ENCODE assay signal across 9 mouse cellular contexts in the genomic region with DNA sequence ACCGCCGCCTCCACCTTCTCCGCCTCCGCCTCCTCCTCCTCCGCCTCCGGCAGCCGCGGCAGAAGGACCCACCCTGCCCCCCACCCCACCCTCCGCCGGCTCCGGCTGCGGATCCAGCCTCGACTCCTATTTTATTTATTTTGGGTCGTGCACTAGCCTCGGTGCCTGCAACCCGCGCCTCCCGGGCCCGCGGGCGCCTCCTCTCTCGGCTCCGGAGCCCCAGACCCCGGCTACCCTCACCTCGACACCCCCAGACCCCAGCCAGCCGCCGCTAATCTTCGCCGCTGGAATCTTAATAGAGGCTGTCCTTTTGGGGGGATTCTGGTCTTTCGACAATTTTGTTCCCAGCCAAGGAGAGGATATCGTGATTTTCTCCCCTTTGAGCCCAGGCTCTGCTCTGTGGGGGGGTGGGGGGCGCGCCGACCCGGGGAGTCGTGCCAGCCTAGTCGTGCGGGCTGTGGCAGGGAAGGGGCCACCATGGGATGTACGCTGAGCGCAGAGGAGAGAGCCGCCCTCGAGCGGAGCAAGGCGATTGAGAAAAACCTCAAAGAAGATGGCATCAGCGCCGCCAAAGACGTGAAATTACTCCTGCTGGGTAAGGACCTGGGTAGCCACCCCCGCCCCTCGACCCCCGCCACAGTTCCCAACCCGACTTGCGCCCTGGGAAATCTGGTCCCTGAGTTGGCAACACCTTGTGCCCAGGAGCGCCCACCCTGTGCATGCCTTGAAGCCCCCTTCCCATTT. TPM values are rescaled to one million over a fixed set of nuclear protein-coding genes. Genes with fewer than 3 reads are reported as not detected.
DNase-seq lines count a peak whose midpoint lies in the region; ATAC-seq lines count a peak whose summit lies in the region.
"Had no signal": no experiment of that assay in that cellular context is flagged by ENCODE, and none has a peak within 500 bp of the region (broad histone marks: within the 10 kb centered on the region; RNA-seq: fewer than 3 reads in every experiment).

No protein-coding gene starts in this region.

- WGBS in heart, embryonic 16.5 days: under 1% methylated on average over 45 of the region's 53 CpGs
- WGBS in midbrain, embryonic 10.5 days: under 1% methylated on average over 53 of the region's 53 CpGs

- no peaks in the 10 kb centered on the region for H3K36me3 ChIP-seq in heart, embryonic 16.5 days (ENCODE audit: control insufficient read depth, insufficient read depth)
- H3K36me3 ChIP-seq in midbrain, embryonic 10.5 days: no peaks in the 10 kb centered on the region

- no peaks in the 10 kb centered on the region for H3K9me3 ChIP-seq in heart, embryonic 16.5 days (replicated peaks; ENCODE audit: control insufficient read depth, low read length)
- H3K9me3 ChIP-seq in midbrain, embryonic 10.5 days (replicated peaks): no peaks in the 10 kb centered on the region

- H3K27ac ChIP-seq in heart, embryonic 16.5 days (ENCODE audit: low read length): no peak overlapping the region
- H3K27ac ChIP-seq in midbrain, embryonic 10.5 days (replicated peaks): peak overlapping the region; percentile 92

- H3K4me2 ChIP-seq in heart, embryonic 16.5 days (ENCODE audit: low read depth, low read length): peak overlapping the region; percentile 82

- 0 out of 2 replicates have a peak, but pooled peaks cover 9% of the 10 kb centered on the region for H3K27me3 ChIP-seq in heart, embryonic 16.5 days (ENCODE audit: control insufficient read depth, insufficient read depth, low read length)
- peaks cover 58% of the 10 kb centered on the region for H3K27me3 ChIP-seq in midbrain, embryonic 10.5 days (ENCODE audit: low read depth, poor library complexity, severe bottlenecking)

- ATAC-seq in heart, embryonic 16.5 days (replicated peaks; ENCODE audit: extremely low read depth, insufficient read depth, low FRiP score): no peak

- peak overlapping the region; percentile 83 for H3K9ac ChIP-seq in heart, embryonic 16.5 days (ENCODE audit: low read length)

- peak overlapping the region; percentile 77 for H3K4me3 ChIP-seq in heart, embryonic 16.5 days (ENCODE audit: low read length)
- peak overlapping the region; percentile 80 for H3K4me3 ChIP-seq in midbrain, embryonic 10.5 days

- H3K4me1 ChIP-seq in heart, embryonic 16.5 days (ENCODE audit: control insufficient read depth, insufficient read depth, low read length): peaks cover 5% of the 10 kb centered on the region; the same call in 1 of the 2 replicates
- peaks cover 44% of the 10 kb centered on the region for H3K4me1 ChIP-seq in midbrain, embryonic 10.5 days

- peak; percentile 36 for DNase-seq in embryo, embryonic 10.5 days (ENCODE audit: low spot score)
- DNase-seq in embryo, embryonic 11 days: no peak
- peak; percentile 59 to 63 for DNase-seq in right cerebral cortex, postnatal 10 days (ENCODE audit: low spot score in 2 of 2)
- DNase-seq in right cerebral cortex, adult 2 months (ENCODE audit: low spot score in 2 of 2): no peak
- peak; percentile 45 for DNase-seq in midbrain, embryonic 10.5 days (ENCODE audit: low spot score)
- no peak for DNase-seq in gastrocnemius, postnatal 4 days (ENCODE audit: low spot score in 2 of 2)
- DNase-seq in layer of hippocampus, adult 9-10 months (ENCODE audit: low spot score): no peak

RNA-seq across cellular contexts. Expression of gene Gnao1, which starts 1.3 kb away (rescaled TPM):
- polyA plus RNA-seq in heart, embryonic 16.5 days (2015; fragmentation: Nextera tagmentation; extraction: Ambion mirVana): 10.1 and 10.8 TPM in 2 replicates
- polyA plus RNA-seq in midbrain, embryonic 10.5 days (2016; fragmentation: Nextera tagmentation; extraction: Ambion mirVana): 13.1 and 25.4 TPM in 2 replicates
- 10 to 100 TPM; 13.4 TPM for total RNA-seq in gastrocnemius, postnatal 4 days (2021)
- total RNA-seq: hematopoietic stem cell, adult 5-6 weeks had no signal

Comparison
In these comparisons a context has a peak if more than half of its experiments do, and no peak if none do; other contexts are left out.
1. DNase-seq: peak in embryo, embryonic 10.5 days (single experiment), right cerebral cortex, postnatal 10 days (2 of 2) and midbrain, embryonic 10.5 days (single experiment); none in embryo, embryonic 11 days (single experiment), right cerebral cortex, adult 2 months (0 of 2), gastrocnemius, postnatal 4 days (0 of 2) and layer of hippocampus, adult 9-10 months (single experiment).